Mouse (Mus musculus): Measurements from ENCODE around the gene Gar1. TPM values are rescaled to one million over a fixed set of nuclear protein-coding genes. Genes with fewer than 3 reads are reported as not detected.
A peak's percentile ranks its signal among the peaks of the same experiment; 100 is the strongest.

Gar1 gene
- total RNA-seq (2021), result 10 to 100 TPM; 52.7 to 58.6 TPM
- long read RNA-seq, transcript Gar1-201 (7 exons, 1,271 nt), result major isoform, 18 of 37 reads
- long read RNA-seq, partial matches to known transcripts, result 11 of 37 reads
- long read RNA-seq, other reads (novel, unspliced or antisense), result 8 of 37 reads

- peak; percentile 93 to 94 for DNase-seq (ENCODE audit: low spot score in 2 of 2)
These were observed at the start of gene Gar1 for GRCm38 (mm10) chr3:129831035-129831568. Gar1 (minus strand) TSS chr3:129831396.

GRCm38 (mm10) chr3:129879913-129880312 is 48.7 kb upstream of the Gar1 start:
- no peak for DNase-seq (ENCODE audit: low spot score in 2 of 2)

GRCm38 (mm10) chr3:129879131-129879757 is 48.0 kb upstream of the Gar1 start:
- DNase-seq (ENCODE audit: low spot score in 2 of 2), result peak in 1 of 2 experiments; percentile 9

DNA sequence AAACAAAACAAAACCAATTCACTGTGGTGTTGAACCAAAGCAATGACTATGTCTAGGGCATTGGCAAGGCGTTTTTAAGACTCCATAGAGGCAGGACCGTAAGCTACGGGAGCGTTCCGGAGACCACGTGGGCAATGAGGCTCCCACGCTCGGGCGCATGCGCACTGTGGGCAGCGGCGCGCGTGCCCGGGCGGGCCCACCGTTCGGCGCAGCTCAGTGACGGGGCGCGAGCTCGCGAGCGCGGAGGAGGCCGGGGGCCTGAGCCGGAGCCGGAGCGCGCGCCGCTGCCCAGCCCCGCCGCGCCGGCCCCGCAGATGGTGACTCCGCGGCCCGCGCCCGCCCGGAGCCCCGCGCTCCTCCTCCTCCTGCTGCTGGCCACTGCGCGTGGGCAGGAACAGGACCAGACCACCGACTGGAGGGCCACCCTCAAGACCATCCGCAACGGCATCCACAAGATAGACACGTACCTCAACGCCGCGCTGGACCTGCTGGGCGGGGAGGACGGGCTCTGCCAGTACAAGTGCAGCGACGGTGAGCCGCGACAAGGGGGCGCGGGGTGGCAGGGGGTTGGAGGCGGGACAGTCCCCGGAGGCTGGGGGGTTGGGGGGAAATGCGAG is 47.3 kb upstream of the Gar1 start, which contains the start of gene Pla2g12a:
Pla2g12a (plus strand) TSS at position 202 of the 617 bp plus-strand sequence.
- DNase-seq (ENCODE audit: low spot score in 2 of 2), result peak; percentile 92 to 96

DNA sequence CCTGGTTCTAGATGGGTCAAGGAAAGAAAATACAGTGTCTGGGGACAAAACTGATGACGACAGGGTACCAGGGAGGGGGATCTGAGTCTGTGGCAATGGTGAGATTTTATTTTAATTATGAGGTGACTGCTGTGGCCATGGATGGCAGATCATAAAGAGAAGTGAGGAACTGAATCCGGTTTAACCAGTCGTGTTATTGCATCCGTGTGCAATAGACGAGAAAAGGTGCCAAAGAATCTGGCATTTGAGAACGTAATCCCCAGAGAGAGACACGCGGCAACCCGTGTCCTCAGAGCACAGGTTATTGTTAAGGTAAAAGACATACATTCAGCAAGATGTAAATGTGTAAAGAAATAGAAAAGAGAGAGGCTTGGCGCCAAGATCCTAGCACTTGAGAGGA is 46.1 kb upstream of the Gar1 start:
- no peak for DNase-seq (ENCODE audit: low spot score in 2 of 2)

DNA sequence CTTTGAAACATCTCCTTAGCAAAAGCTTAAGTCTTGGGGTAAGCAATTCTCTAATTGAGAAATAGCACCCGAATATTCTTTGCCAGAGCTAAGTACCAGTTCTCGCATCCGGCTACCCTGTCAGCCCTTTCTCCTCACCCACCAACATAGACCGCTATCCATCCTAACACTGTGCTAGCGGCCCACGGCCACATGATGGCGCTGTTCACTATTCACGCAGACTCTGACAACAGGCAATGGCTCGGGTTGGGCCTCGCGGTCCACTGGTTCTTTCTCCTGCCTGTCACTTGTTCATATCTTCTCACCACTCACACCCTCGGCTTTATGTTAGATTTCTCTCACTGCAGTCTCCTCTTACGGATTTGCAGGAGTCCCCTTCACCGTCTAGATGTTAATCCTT is 32.5 kb upstream of the Gar1 start:
- peak; percentile 38 to 45 for DNase-seq (ENCODE audit: low spot score in 2 of 2)

GRCm38 (mm10) chr3:129862592-129862991 is 31.4 kb upstream of the Gar1 start:
- DNase-seq (ENCODE audit: low spot score in 2 of 2), result no peak

DNA sequence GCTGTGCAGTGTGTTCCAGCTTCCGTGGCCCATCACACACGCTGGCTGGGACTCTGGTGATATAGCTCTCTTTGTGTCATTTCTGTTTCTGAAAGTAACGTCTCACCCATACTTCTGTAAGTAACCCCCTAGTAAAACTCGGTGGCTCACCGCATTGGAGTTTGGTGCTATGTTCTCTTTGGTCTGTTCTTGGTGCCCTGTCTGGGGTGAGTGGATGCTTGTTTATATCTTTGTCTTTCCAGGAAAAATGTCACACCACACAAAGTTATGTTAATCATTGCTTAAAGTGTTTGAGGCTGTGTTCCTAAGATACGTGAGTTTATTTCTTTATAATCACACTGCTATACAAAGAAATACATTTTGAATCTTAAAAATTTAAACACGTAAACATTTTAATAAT is 15.7 kb upstream of the Gar1 start:
- DNase-seq (ENCODE audit: low spot score in 2 of 2), result no peak

DNA sequence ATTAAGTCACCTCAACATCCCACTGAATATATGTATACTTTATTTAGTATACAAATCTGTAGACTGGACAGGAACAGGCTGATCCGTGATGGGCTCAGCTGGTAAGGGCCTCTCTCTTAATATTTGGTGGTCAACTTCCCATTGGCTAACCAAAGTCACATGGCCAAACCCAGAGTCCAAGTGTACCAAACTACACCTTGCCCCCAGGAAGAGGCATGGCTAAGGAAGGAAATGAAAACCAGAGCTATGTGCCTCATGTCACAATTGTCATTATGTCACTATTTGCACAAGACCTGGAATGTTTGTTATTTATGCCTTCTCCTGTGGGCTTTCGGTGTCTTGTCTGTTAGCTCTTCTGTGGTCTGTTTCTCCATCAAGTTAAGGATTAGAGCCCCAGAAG is 14.7 kb upstream of the Gar1 start:
- DNase-seq (ENCODE audit: low spot score in 2 of 2), result no peak

DNA sequence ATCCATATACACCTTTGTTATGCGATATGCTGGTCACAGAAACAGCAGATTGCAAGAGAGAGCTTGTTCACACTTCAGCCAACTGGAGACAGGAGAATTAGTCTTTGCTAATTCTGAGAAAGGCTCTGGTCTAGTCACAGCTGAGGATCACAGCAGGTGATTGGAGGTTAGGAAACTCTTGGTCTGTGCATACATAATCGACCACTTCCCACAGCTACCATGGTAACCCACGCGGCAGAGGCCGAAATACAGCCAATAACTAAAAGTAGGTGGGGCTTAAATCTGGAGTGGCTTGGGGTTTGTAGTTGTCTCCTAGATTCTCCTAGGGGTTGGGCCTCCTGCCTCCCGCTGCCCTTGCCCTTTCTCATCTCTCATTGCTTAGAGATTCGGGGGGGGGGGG is 6.8 kb upstream of the Gar1 start:
- no peak for DNase-seq (ENCODE audit: low spot score in 2 of 2)

GRCm38 (mm10) chr3:129836965-129837364 is 5.8 kb upstream of the Gar1 start:
- DNase-seq (ENCODE audit: low spot score in 2 of 2), result no peak

DNA sequence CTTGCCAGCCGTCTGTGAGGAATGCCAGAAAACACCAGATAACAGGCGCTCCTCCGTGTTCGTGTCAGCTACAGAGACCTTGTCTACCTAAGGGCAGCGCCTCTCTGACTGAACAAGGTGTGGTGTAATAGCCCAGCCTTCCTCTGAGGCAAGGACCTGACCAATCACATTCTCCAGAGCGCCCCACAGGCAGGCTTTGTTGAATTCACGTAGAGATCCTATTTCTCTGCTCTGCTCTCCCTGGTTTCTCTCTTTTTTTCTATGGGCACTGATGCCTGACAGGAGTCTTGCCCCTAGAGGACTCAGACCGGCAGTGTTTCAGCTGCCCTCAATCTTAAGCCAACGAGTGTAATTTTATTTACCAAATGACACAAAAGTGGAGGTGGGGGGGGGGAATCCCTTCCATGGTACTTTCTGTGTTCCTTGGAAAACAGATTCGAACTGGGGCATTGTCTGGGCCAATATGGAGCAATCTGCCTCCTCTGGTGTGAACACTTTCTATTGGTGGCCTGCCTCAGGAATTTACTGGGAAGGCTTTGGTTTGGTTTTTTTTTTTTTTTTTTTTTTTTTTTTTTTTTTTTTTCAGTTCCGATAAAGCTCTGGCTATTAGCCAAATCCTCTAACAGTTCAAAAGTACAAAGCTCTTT is 5.0 kb upstream of the Gar1 start:
- DNase-seq (ENCODE audit: low spot score in 2 of 2), result no peak

- no peak for DNase-seq (ENCODE audit: low spot score in 2 of 2)
These were observed 4.3 kb upstream of the Gar1 start, which contains the start of gene Cfi for GRCm38 (mm10) chr3:129835388-129835934. Cfi (plus strand) TSS chr3:129835884.

DNA sequence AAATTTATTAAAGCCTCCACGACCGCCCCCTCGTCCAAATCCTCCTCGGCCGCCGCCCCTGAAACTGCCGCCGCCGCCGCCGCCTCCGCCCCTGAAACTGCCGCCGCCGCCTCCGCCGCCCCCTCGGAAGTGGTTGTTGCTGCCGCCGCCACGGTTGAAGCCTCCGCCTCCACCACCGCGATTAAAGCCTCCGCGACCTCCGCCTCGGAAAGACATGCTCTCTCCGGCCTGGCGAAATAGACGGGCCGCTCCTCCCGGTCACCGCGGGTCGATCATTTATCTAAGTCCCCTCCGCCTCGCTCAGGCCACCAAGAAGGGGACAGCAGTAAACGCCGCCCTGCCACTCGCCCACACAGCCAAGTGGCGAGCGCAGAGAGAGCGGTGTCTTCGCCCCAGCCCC is 570 bp downstream of the Gar1 start:
- no peak for DNase-seq (ENCODE audit: low spot score in 2 of 2)

DNA sequence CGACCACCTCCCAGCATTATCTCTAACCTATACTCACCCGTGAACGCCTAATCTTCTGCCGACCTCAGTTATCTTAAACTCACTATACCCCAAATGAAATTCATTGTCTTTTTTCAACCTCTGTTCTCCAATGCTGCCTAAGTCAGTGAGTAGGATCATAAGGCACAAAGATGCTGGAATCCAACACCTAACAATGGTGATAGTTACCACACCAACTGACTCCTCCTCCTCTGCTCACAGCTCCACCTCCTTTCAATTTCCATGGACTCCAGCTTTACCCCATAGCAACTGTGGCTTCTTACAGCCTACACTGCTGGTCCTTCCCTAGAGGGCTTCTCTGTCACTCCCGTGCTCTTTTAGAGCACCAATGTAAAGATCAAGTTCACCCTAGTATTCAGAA is 3.5 kb downstream of the Gar1 start:
- DNase-seq (ENCODE audit: low spot score in 2 of 2), result no peak

GRCm38 (mm10) chr3:129826691-129827090 is 4.5 kb downstream of the Gar1 start:
- DNase-seq (ENCODE audit: low spot score in 2 of 2), result no peak

DNA sequence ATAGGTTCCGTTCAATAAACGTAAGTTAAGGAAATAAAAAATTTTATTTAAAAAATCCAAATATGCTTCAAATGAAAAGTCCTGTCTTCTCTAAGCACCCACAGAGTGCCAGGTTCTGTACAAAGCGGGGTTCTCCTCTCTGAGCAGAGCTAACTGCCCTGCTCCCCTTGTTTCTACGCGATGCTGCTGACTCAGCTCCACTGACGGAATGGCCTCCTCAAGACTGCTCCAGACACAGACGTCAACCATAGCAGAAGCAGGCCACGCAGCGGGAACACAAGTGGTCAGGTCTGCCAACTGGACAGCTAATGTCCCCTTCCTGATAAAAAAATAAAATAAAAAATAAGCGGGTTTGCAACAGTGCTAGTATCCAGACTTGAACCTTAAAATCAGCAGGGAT is 6.3 kb downstream of the Gar1 start:
- no peak for DNase-seq (ENCODE audit: low spot score in 2 of 2)

DNA sequence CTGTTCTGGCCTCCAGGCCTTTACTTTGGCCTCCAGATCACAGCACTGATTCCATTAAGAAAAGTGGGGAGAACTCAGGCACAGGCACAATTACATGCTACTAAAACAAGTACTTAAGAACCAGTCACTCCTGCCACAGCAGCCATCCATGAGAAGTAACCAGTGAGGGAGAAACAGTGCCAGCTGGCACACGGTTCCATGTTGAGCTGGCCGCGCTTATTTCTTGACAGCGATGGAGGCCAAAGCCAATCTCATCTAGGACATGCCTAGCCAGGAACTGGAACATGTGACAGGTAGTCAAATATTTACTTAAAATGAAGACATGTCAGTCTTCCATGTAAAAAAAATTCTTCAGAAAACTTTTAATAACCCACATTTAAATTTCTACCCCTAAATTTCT is 7.0 kb downstream of the Gar1 start:
- DNase-seq (ENCODE audit: low spot score in 2 of 2), result no peak

DNA sequence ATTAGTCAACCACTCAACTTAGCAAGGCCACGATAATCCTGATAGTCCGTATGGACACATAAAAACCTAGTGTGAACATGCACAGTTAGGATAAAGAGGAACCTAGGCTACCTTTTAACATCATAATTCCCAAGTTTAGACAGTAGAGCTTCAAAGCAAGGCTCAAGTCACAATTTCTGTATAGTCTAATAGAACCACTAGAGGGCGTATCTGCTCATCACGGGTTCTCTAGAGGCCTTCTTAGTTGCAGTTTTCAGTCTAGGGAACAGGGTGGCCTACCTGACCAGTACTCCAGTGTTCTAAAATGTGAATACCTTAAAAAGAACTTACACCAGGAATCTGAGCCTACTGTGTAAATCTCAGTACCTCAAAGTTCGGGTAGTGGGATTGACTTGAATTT is 7.9 kb downstream of the Gar1 start:
- no peak for DNase-seq (ENCODE audit: low spot score in 2 of 2)

GRCm38 (mm10) chr3:129822206-129822775 is 8.9 kb downstream of the Gar1 start, which contains the start of gene Rrh:
Rrh (minus strand) TSS chr3:129822587.
- no peak for DNase-seq (ENCODE audit: low spot score in 2 of 2)

DNA sequence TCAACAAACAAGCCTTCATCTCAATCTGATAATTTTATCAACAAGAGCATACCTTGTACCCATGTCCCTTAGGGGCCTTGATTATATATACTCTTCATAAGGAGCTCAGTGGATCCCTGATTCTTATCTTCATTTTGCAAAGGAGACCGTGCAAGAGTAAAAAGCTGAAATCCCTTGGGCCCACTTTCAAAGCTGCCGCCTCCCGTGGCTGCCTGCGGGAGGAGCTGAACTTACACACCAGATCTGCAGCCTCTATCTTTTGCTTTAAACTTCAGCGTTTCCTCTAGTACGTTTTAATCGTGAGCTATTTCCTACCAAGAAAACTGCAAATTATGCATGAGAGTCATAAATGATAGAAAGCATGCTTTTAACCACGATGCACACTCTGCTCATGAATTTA is 9.5 kb downstream of the Gar1 start:
- DNase-seq (ENCODE audit: low spot score in 2 of 2), result no peak
